Mouse (Mus musculus): ENCODE results near the gene Slc22a7.

- no peak for TF ChIP-seq CTCF (IDR thresholded peaks at IDR 0.05; ENCODE audit: low read depth, low read length)
- TF ChIP-seq TAL1 (conservative IDR thresholded peaks at IDR 0.05; ENCODE audit: low read depth, low read length) = no peak
- TF ChIP-seq GATA2 (IDR thresholded peaks at IDR 0.05; ENCODE audit: borderline replicate concordance, low read depth, low read length) = no peak
Measured at GRCm38 (mm10) chr17:46486995-46487394, 48.7 kb upstream of the Slc22a7 start.
